ENCODE assay signal across 14 mouse cellular contexts in genomic region chr6:48745490-48745889, GRCm38 (mm10). TPM values are rescaled to one million over a fixed set of nuclear protein-coding genes. Genes with fewer than 3 reads are reported as not detected.
DNase-seq lines count a peak whose midpoint lies in the region; ATAC-seq and TF ChIP-seq lines count a peak whose summit lies in the region.
"Had no signal": no experiment of that assay in that cellular context is flagged by ENCODE, and none has a peak within 500 bp of the region (broad histone marks: within the 10 kb centered on the region; RNA-seq: fewer than 3 reads in every experiment).

No protein-coding gene starts in this region.

- no peaks in the 10 kb centered on the region for H3K36me3 ChIP-seq in heart, embryonic 11.5 days (ENCODE audit: control insufficient read depth, insufficient read depth, low read length)
- H3K36me3 ChIP-seq in lung, embryonic 14.5 days (ENCODE audit: insufficient read depth) = no peaks in the 10 kb centered on the region
- H3K36me3 ChIP-seq in intestine, embryonic 14.5 days (ENCODE audit: control insufficient read depth, insufficient read depth, low read length) = no peaks in the 10 kb centered on the region
- no peaks in the 10 kb centered on the region for H3K36me3 ChIP-seq in small intestine, adult 2 months (ENCODE audit: control insufficient read depth, insufficient read depth, low read length)
- H3K36me3 ChIP-seq: embryonic facial prominence, embryonic 15.5 days had no signal

- no peak overlapping the region for H3K4me3 ChIP-seq in heart, embryonic 11.5 days (ENCODE audit: low read depth, low read length)
- no peak overlapping the region for H3K4me3 ChIP-seq in lung, embryonic 14.5 days (ENCODE audit: low read depth, low read length)
- no peak overlapping the region for H3K4me3 ChIP-seq in intestine, embryonic 14.5 days (ENCODE audit: low read depth, low read length)
- H3K4me3 ChIP-seq in small intestine, adult 2 months (ENCODE audit: low read depth, low read length) = peak overlapping the region; percentile 61
- H3K4me3 ChIP-seq: embryonic facial prominence, embryonic 15.5 days had no signal

- ATAC-seq in heart, embryonic 11.5 days (replicated peaks; ENCODE audit: insufficient number of reproducible peaks, low FRiP score, low TSS enrichment) = no peak
- no peak for ATAC-seq in lung, embryonic 14.5 days (ENCODE audit: insufficient read depth)
- ATAC-seq in intestine, embryonic 14.5 days (replicated peaks; ENCODE audit: low FRiP score, low TSS enrichment, low read depth) = no peak
- ATAC-seq: Patski had no signal

- TF ChIP-seq POLR2A in small intestine, adult 2 months (IDR thresholded peaks at IDR 0.05; ENCODE audit: low read depth, low read length) = no peak

- DNase-seq in heart, adult 8-10 months (ENCODE audit: low spot score) = no peak
- DNase-seq in lung, embryonic 14.5 days = no peak
- DNase-seq in lung, postnatal 10 days = no peak
- DNase-seq in intestine, embryonic 14.5 days (ENCODE audit: low spot score) = no peak
- no peak for DNase-seq in ovary, postnatal 14 days (ENCODE audit: low spot score)
- DNase-seq: cerebellum, postnatal 36 days; layer of hippocampus, postnatal 36 days; retina, postnatal 1 day had no signal

- peak overlapping the region; percentile 84 for H3K27ac ChIP-seq in heart, embryonic 11.5 days (ENCODE audit: low read depth, low read length)
- peak overlapping the region; percentile 84 for H3K27ac ChIP-seq in lung, embryonic 14.5 days (ENCODE audit: low read depth)
- no peak overlapping the region for H3K27ac ChIP-seq in intestine, embryonic 14.5 days (ENCODE audit: low read depth)
- H3K27ac ChIP-seq in small intestine, adult 2 months (ENCODE audit: insufficient read depth, low read depth, low read length) = peak overlapping the region; percentile 73

- H3K9ac ChIP-seq in heart, embryonic 11.5 days (ENCODE audit: low read depth, low read length) = no peak overlapping the region
- H3K9ac ChIP-seq in lung, embryonic 14.5 days = no peak overlapping the region
- no peak overlapping the region for H3K9ac ChIP-seq in intestine, embryonic 14.5 days (ENCODE audit: low read length)
- H3K9ac ChIP-seq: embryonic facial prominence, embryonic 15.5 days had no signal

- H3K9me3 ChIP-seq in heart, embryonic 11.5 days (replicated peaks; ENCODE audit: control insufficient read depth, low read length) = no peaks in the 10 kb centered on the region
- no peaks in the 10 kb centered on the region for H3K9me3 ChIP-seq in lung, embryonic 14.5 days (ENCODE audit: low read depth, low read length)
- no peaks in the 10 kb centered on the region for H3K9me3 ChIP-seq in intestine, embryonic 14.5 days (ENCODE audit: control insufficient read depth, low read length)
- H3K9me3 ChIP-seq: embryonic facial prominence, embryonic 15.5 days had no signal

- peaks cover 23% of the 10 kb centered on the region for H3K27me3 ChIP-seq in heart, embryonic 11.5 days (ENCODE audit: control insufficient read depth, insufficient read depth, low read length)
- H3K27me3 ChIP-seq in lung, embryonic 14.5 days (ENCODE audit: insufficient read depth, low read length) = peaks cover 15% of the 10 kb centered on the region
- peaks cover 16% of the 10 kb centered on the region for H3K27me3 ChIP-seq in intestine, embryonic 14.5 days (replicated peaks; ENCODE audit: control insufficient read depth, insufficient read depth, low read length)
- no peaks in the 10 kb centered on the region for H3K27me3 ChIP-seq in small intestine, adult 2 months (ENCODE audit: control insufficient read depth, insufficient read depth, low read length)

- no peak overlapping the region for H3K4me2 ChIP-seq in heart, embryonic 11.5 days
- H3K4me2 ChIP-seq in lung, embryonic 14.5 days = peak overlapping the region; percentile 48; the same call in 1 of the 2 replicates
- H3K4me2 ChIP-seq in intestine, embryonic 14.5 days (ENCODE audit: low read length) = 0 out of 2 replicates have a peak overlapping the region, but pooled peaks have one; percentile 13
- H3K4me2 ChIP-seq: embryonic facial prominence, embryonic 15.5 days; midbrain, embryonic 11.5 days had no signal

- no peak for TF ChIP-seq CTCF in lung, embryonic 14.5 days (IDR thresholded peaks at IDR 0.05; ENCODE audit: low read depth)
- no peak for TF ChIP-seq CTCF in small intestine, adult 2 months (IDR thresholded peaks at IDR 0.05; ENCODE audit: extremely low read depth, insufficient read length, insufficient replicate concordance, low read depth, low read length)

- H3K4me1 ChIP-seq in heart, embryonic 11.5 days (ENCODE audit: control insufficient read depth, insufficient read depth, low read length) = peaks cover 11% of the 10 kb centered on the region
- H3K4me1 ChIP-seq in lung, embryonic 14.5 days (ENCODE audit: insufficient read depth) = peaks cover 17% of the 10 kb centered on the region; the same call in 1 of the 2 replicates
- H3K4me1 ChIP-seq in intestine, embryonic 14.5 days (replicated peaks; ENCODE audit: control insufficient read depth, insufficient read depth, low read length) = peaks cover 10% of the 10 kb centered on the region; the same call in 1 of the 2 replicates
- peaks cover 23% of the 10 kb centered on the region for H3K4me1 ChIP-seq in small intestine, adult 2 months (ENCODE audit: control insufficient read depth, insufficient read depth, insufficient read length, low read length)

- 48% methylated on average over 2 of the region's 2 CpGs for WGBS in heart, embryonic 11.5 days (ENCODE audit: insufficient replicate concordance)
- 40% methylated on average over 2 of the region's 2 CpGs for WGBS in lung, embryonic 14.5 days
- 68% methylated on average over 2 of the region's 2 CpGs for WGBS in intestine, embryonic 14.5 days
- WGBS in small intestine, adult 2 months = 69% methylated on average over 2 of the region's 2 CpGs

RNA-seq across cellular contexts. Expression of gene Gimap5, which starts 0.5 kb away (rescaled TPM):
- 5.3 and 5.9 TPM in 2 replicates for polyA plus RNA-seq in heart, embryonic 11.5 days (2014; fragmentation: Nextera tagmentation; extraction: Ambion mirVana)
- total RNA-seq in heart, adult 8-10 months (2022) = 1 to 10 TPM; 4.1 to 5.0 (median 4.5) TPM
- 20.7 and 21.7 TPM in 2 replicates for polyA plus RNA-seq in lung, embryonic 14.5 days (2014; fragmentation: Nextera tagmentation; extraction: Ambion mirVana)
- 9.0 and 10.7 TPM in 2 replicates for polyA plus RNA-seq in intestine, embryonic 14.5 days (2014; fragmentation: Nextera tagmentation; extraction: Ambion mirVana)
- 4.9 and 10.2 TPM in 2 replicates for polyA plus RNA-seq in small intestine, adult 2 months (2012; rRNA removed)
- polyA plus RNA-seq: Patski had no signal

RNA-seq across cellular contexts. Expression of gene Gimap1, which starts 6.6 kb away (rescaled TPM):
- polyA plus RNA-seq in heart, embryonic 11.5 days (2014; fragmentation: Nextera tagmentation; extraction: Ambion mirVana) = 17.6 and 22.5 TPM in 2 replicates
- 1 to 10 TPM; 6.3 to 9.4 (median 8.0) TPM for total RNA-seq in heart, adult 8-10 months (2022)
- polyA plus RNA-seq in lung, embryonic 14.5 days (2014; fragmentation: Nextera tagmentation; extraction: Ambion mirVana) = 35.3 and 37.2 TPM in 2 replicates
- 21.0 and 23.8 TPM in 2 replicates for polyA plus RNA-seq in intestine, embryonic 14.5 days (2014; fragmentation: Nextera tagmentation; extraction: Ambion mirVana)
- 18.8 and 29.1 TPM in 2 replicates for polyA plus RNA-seq in small intestine, adult 2 months (2012; rRNA removed)

RNA-seq across cellular contexts. Expression of gene Gimap3, which starts 25.2 kb away (rescaled TPM):
- polyA plus RNA-seq in heart, embryonic 11.5 days (2014; fragmentation: Nextera tagmentation; extraction: Ambion mirVana) = not detected in 2 replicates
- under 1 TPM; 0.53 to 0.86 (median 0.54) TPM for total RNA-seq in heart, adult 8-10 months (2022)
- not detected in 2 replicates for polyA plus RNA-seq in lung, embryonic 14.5 days (2014; fragmentation: Nextera tagmentation; extraction: Ambion mirVana)
- 0.19 TPM in 1 of 2 replicates, not detected in the other for polyA plus RNA-seq in intestine, embryonic 14.5 days (2014; fragmentation: Nextera tagmentation; extraction: Ambion mirVana)
- 6.2 and 13.0 TPM in 2 replicates for polyA plus RNA-seq in small intestine, adult 2 months (2012; rRNA removed)
- total RNA-seq: layer of hippocampus, postnatal 36 days had no signal
- polyA plus RNA-seq: embryonic facial prominence, embryonic 15.5 days; limb, embryonic 14.5 days; midbrain, embryonic 11.5 days; Patski had no signal

RNA-seq across cellular contexts. Expression of gene Gimap7, which starts 27.1 kb away (rescaled TPM):
- polyA plus RNA-seq in heart, embryonic 11.5 days (2014; fragmentation: Nextera tagmentation; extraction: Ambion mirVana) = not detected in 2 replicates
- total RNA-seq in heart, adult 8-10 months (2022) = under 1 TPM in 3 of 4 experiments, not detected in 1; 0.22 to 0.78 (median 0.71) TPM
- polyA plus RNA-seq in lung, embryonic 14.5 days (2014; fragmentation: Nextera tagmentation; extraction: Ambion mirVana) = not detected in 2 replicates
- polyA plus RNA-seq in intestine, embryonic 14.5 days (2014; fragmentation: Nextera tagmentation; extraction: Ambion mirVana) = 0.14 and 0.16 TPM in 2 replicates
- 1.5 and 2.5 TPM in 2 replicates for polyA plus RNA-seq in small intestine, adult 2 months (2012; rRNA removed)
- total RNA-seq: layer of hippocampus, postnatal 36 days had no signal
- polyA plus RNA-seq: limb, embryonic 14.5 days; midbrain, embryonic 11.5 days; Patski had no signal

RNA-seq across cellular contexts. Expression of gene Gm28053, which starts 27.1 kb away (rescaled TPM):
- polyA plus RNA-seq in heart, embryonic 11.5 days (2014; fragmentation: Nextera tagmentation; extraction: Ambion mirVana) = 2.6 and 4.8 TPM in 2 replicates
- 1 to 10 TPM; 2.7 to 5.0 (median 4.3) TPM for total RNA-seq in heart, adult 8-10 months (2022)
- polyA plus RNA-seq in lung, embryonic 14.5 days (2014; fragmentation: Nextera tagmentation; extraction: Ambion mirVana) = 3.8 and 3.9 TPM in 2 replicates
- polyA plus RNA-seq in intestine, embryonic 14.5 days (2014; fragmentation: Nextera tagmentation; extraction: Ambion mirVana) = 1.4 and 4.9 TPM in 2 replicates
- not detected in 2 replicates for polyA plus RNA-seq in small intestine, adult 2 months (2012; rRNA removed)
- total RNA-seq: layer of hippocampus, postnatal 36 days had no signal
- polyA plus RNA-seq: Patski had no signal
